Mouse (Mus musculus) embryonic fibroblast, embryonic 13.5 days (primary cell): ENCODE results near the gene Olfr325. TPM values are rescaled to one million over a fixed set of nuclear protein-coding genes. Genes with fewer than 3 reads are reported as not detected.

Experiments
- H3K27ac ChIP-seq: 2 replicates; pipeline ENCODE4 v1.5.1; 2012; ENCODE audit warnings: low read length, control low read depth, inconsistent platforms; ENCODE audit not compliant: insufficient read depth
- H3K4me1 ChIP-seq: 2 replicates; pipeline ENCODE4 v1.6.1; 2011; ENCODE audit warnings: low read length; ENCODE audit not compliant: control insufficient read depth, insufficient read depth
- H3K4me3 ChIP-seq: 2 replicates; pipeline ENCODE4 v1.5.1; 2011; ENCODE audit warnings: mild to moderate bottlenecking, control low read depth, low read length; ENCODE audit not compliant: insufficient read depth
- CTCF ChIP-seq: IDR thresholded peaks from 2 replicates; pipeline ENCODE4 v1.5.1; 2011; ENCODE audit warnings: mild to moderate bottlenecking, control low read depth, low read length, moderate library complexity, borderline replicate concordance; ENCODE audit not compliant: insufficient read depth
- POLR2A ChIP-seq: IDR thresholded peaks from 2 replicates; pipeline ENCODE4 v1.6.1; 2011; ENCODE audit warnings: low read depth, mild to moderate bottlenecking, control low read depth, low read length, moderate library complexity
- polyA plus RNA-seq: library from polyadenylated mRNA; stranded (reverse); fragments of >200 nt; gene quantifications from 2 replicates; pipeline ENCODE4 v1.2.4, GENCODE M21; 2011; ENCODE audit warnings: low read depth; ENCODE audit not compliant: missing spikeins, insufficient read length

Olfr325 gene
- polyA plus RNA-seq, 1 experiment = not detected

DNA sequence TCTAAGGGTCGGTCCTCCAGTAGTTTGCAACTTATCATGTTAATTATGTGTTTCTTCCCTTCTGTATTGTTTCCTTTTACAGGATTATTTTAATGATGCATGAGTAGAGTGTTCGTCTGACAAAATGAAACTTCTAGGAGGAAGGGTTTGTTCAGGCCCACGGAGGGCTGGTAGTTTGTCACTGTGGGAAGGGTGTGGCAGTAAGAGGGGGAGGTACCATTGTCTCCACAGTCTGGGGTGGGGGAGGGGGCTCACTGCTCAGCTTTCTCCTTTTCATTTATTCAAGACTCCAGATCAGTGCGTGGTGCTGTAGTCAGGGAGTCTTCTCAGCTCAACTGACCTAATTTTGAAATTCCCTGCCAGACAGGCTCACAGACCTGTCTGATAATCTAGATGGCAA, 48.6 kb downstream of the Olfr325 start:
- TF ChIP-seq CTCF = no peak
- no peak for TF ChIP-seq POLR2A
- Histone ChIP-seq H3K4me1 (no peaks in the 10 kb centered on the region), H3K27ac (no peak overlapping the region), H3K4me3 (no peak overlapping the region)

DNA sequence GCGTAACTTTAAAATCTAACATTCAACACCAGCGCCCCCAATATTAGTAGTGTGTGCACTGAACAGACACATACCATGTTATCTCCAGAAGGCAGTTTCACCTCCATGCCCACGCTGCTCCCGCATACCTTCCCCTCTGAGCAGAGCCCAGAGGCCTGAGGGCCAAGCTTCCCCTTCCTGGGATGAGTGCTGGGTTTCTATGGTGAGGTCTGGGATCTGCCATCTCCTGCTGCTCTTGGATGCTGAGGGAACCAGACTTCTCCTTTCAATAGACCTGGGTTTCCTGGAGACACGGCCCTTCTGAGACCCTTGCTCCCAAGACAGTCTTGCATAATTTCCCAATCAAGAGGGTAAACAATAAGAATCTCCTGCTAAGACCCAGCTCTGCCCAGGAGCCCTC, 52.9 kb downstream of the Olfr325 start, which contains the start of gene Olfr323:
TSS of gene Olfr323 (minus strand) at position 101 of the 400 bp plus-strand sequence.
- H3K4me1 ChIP-seq = no peaks in the 10 kb centered on the region
- no peak within 1 kb of the TSS for H3K4me3 ChIP-seq
- H3K27ac ChIP-seq = no peak within 1 kb of the TSS
- TF ChIP-seq POLR2A (no peak), CTCF (no peak)

Other genes starting within 250 kb of the Olfr325 start
- 22.1 and 23.2 TPM in 2 replicates for gene Zfp672, start 247.4 kb upstream of the Olfr325 start, polyA plus RNA-seq
- 21.5 and 25.1 TPM in 2 replicates for gene Sh3bp5l, start 247.0 kb upstream of the Olfr325 start, polyA plus RNA-seq
- not detected in 2 replicates for gene Lypd8, start 198.7 kb upstream of the Olfr325 start, polyA plus RNA-seq
- not detected in 2 replicates for gene 1810065E05Rik, start 156.6 kb upstream of the Olfr325 start, polyA plus RNA-seq
- gene Gm12253, start 145.2 kb upstream of the Olfr325 start, polyA plus RNA-seq = not detected in 2 replicates
- gene Lypd9, start 124.8 kb upstream of the Olfr325 start, polyA plus RNA-seq = not detected in 2 replicates
- gene Olfr30, start 115.5 kb upstream of the Olfr325 start, polyA plus RNA-seq = not detected in 2 replicates
- gene Olfr332, start 85.2 kb upstream of the Olfr325 start, polyA plus RNA-seq = not detected in 2 replicates
- gene Olfr331, start 75.2 kb upstream of the Olfr325 start, polyA plus RNA-seq = not detected in 2 replicates
- not detected in 2 replicates for gene Olfr330, start 42.9 kb upstream of the Olfr325 start, polyA plus RNA-seq
- not detected in 2 replicates for gene Olfr329-ps, start 31.3 kb upstream of the Olfr325 start, polyA plus RNA-seq
- gene Olfr328, start 22.1 kb upstream of the Olfr325 start, polyA plus RNA-seq = not detected in 2 replicates
- not detected in 2 replicates for gene Olfr224, start 7.2 kb upstream of the Olfr325 start, polyA plus RNA-seq
- gene Olfr324, start 17.4 kb downstream of the Olfr325 start, polyA plus RNA-seq = not detected in 2 replicates
- not detected in 2 replicates for gene 2210407C18Rik, start 38.3 kb downstream of the Olfr325 start, polyA plus RNA-seq
- not detected in 2 replicates for gene Olfr323, start 52.8 kb downstream of the Olfr325 start, polyA plus RNA-seq
- not detected in 2 replicates for gene Trim58, start 62.7 kb downstream of the Olfr325 start, polyA plus RNA-seq
- not detected in 2 replicates for gene Olfr322, start 81.1 kb downstream of the Olfr325 start, polyA plus RNA-seq
- not detected in 2 replicates for gene Olfr320, start 103.4 kb downstream of the Olfr325 start, polyA plus RNA-seq
- gene Olfr319, start 121.4 kb downstream of the Olfr325 start, polyA plus RNA-seq = not detected in 2 replicates
- not detected in 2 replicates for gene Olfr318, start 146.3 kb downstream of the Olfr325 start, polyA plus RNA-seq
- not detected in 2 replicates for gene Olfr317, start 161.5 kb downstream of the Olfr325 start, polyA plus RNA-seq
- gene Olfr316, start 175.0 kb downstream of the Olfr325 start, polyA plus RNA-seq = not detected in 2 replicates
- not detected in 2 replicates for gene Olfr315, start 195.5 kb downstream of the Olfr325 start, polyA plus RNA-seq
- gene Olfr314, start 205.2 kb downstream of the Olfr325 start, polyA plus RNA-seq = not detected in 2 replicates
- not detected in 2 replicates for gene Fam183b, start 224.2 kb downstream of the Olfr325 start, polyA plus RNA-seq
- not detected in 2 replicates for gene Olfr313, start 237.3 kb downstream of the Olfr325 start, polyA plus RNA-seq